Mouse (Mus musculus) E14TG2a.4 (cell line): ENCODE data around the gene Lrrc26.

Experiments
- CTCF ChIP-seq: conservative IDR thresholded peaks from 2 replicates; pipeline ENCODE4 v1.5.1; 2014; ENCODE audit warnings: low read length
- NANOG ChIP-seq: IDR thresholded peaks from 2 replicates; pipeline ENCODE4 v1.6.1; 2014; ENCODE audit warnings: borderline replicate concordance, low read length, mixed read lengths
- POU5F1 ChIP-seq: IDR thresholded peaks from 2 replicates; pipeline ENCODE4 v1.6.1; 2014; ENCODE audit warnings: low read length, borderline replicate concordance

- TF ChIP-seq CTCF (no peak), NANOG (no peak), POU5F1 (no peak)
Observed at GRCm38 (mm10) chr2:25333569-25333968, 43.9 kb downstream of the Lrrc26 start.
